Mouse (Mus musculus) thymus, postnatal 4 days (tissue): ENCODE results near the gene Rhbdd2.
"Not testable (repeated sequence)": the region's sequence is repeated elsewhere in the genome, so short reads cannot be mapped to it uniquely, and the experiment has no call there.

ENCODE experiments used
- DNase-seq: peaks from one replicate; pipeline ENCODE4 v3.0.0; 2021

Gene Rhbdd2

GRCm38 (mm10) chr5:135632117-135632796 lies at the start of gene Rhbdd2:
Gene Rhbdd2 (plus strand): TSS chr5:135632618.
- peak; percentile 98 for DNase-seq

DNA sequence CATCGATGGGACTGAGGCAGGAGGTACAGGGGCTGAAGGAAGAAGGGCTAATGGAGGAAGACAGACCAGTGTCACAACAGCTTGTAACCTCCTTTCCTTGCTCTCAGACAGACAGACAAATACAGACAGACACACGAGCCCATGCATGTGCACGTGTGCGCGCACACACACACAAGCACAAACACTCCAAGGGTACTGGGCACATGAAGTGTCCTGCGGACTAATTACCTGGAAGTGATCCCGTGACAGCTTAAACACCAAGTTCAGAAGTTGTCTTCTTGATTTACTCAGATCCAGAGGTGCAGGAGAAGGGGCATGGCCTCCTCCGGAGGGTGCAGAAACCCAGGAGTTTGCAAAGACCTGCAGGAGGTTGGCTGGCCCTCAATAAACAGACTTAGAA lies 46.7 kb upstream of the Rhbdd2 start:
- DNase-seq: no peak

- no peak for DNase-seq
Measured at GRCm38 (mm10) chr5:135587764-135588163, 44.7 kb upstream of the Rhbdd2 start.

- DNase-seq: no peak
Measured at GRCm38 (mm10) chr5:135589996-135590784, 42.2 kb upstream of the Rhbdd2 start.

DNA sequence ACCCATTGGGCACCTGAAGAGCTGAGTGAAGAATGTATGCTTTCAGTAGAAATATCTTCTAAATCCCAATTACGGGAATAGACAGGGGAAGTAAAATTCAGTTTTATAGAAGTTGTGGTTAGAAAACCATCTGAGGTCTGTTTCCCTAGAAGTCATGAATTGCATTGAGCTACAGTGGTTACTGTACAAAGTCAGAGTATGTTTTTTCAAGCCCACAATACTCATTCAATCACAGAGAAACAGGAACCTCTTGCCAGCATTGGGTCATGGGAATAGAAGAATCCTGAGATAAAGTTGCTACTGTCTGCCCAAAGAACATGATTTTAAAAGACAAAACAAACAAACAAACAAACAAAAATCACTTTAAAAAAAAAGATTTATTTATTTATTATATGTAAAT lies 27.8 kb upstream of the Rhbdd2 start:
- not testable (repeated sequence) for DNase-seq

DNA sequence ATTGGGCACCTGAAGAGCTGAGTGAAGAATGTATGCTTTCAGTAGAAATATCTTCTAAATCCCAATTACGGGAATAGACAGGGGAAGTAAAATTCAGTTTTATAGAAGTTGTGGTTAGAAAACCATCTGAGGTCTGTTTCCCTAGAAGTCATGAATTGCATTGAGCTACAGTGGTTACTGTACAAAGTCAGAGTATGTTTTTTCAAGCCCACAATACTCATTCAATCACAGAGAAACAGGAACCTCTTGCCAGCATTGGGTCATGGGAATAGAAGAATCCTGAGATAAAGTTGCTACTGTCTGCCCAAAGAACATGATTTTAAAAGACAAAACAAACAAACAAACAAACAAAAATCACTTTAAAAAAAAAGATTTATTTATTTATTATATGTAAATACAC lies 25.7 kb upstream of the Rhbdd2 start:
- not testable (repeated sequence) for DNase-seq

GRCm38 (mm10) chr5:135607581-135607980 lies 24.8 kb upstream of the Rhbdd2 start:
- DNase-seq: no peak

GRCm38 (mm10) chr5:135609794-135610193 lies 22.6 kb upstream of the Rhbdd2 start:
- no peak for DNase-seq

- not testable (repeated sequence) for DNase-seq
Measured at GRCm38 (mm10) chr5:135619741-135620140, 12.7 kb upstream of the Rhbdd2 start.

- no peak for DNase-seq
Measured at GRCm38 (mm10) chr5:135620526-135620925, 11.9 kb upstream of the Rhbdd2 start.

DNA sequence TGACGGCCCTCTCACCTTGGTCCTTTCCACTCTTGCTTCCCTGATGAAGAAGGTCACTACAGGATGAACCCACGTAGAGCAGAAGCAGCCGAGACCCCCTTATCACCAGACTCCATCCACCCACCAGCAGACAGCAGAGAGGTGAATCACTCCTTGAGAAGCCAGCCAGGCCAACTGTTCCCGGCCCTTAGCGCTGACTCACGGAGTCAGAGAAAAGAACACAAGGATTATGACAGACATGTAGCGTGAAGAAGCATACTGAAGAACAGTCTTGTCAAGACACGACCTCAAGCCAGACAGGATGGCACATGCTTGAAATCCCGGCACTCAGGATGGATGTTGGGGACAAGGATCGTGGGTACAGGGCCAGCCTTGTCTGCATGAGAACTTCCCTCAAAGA lies 10.7 kb upstream of the Rhbdd2 start:
- no peak for DNase-seq

- DNase-seq: no peak
Measured at GRCm38 (mm10) chr5:135623006-135623563, 9.3 kb upstream of the Rhbdd2 start.

DNA sequence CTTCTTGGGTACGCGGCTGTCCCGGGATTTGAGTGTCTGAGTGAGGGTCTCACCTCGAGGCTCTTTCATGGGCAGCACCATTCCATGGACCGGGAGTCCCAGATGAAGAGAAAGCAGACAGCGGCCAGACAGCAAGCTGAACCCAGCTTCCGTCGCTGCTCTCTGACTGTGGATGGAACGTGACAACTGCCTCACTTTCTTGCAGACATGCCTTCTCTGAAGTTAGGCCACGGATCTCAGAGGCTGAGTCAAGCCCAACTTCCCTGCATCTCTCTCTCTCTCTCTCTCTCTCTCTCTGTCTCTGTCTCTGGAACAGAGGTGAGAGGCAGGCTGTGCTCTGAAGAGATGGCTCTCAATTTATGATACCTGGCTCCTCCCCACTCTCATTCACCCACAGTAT lies 3.5 kb upstream of the Rhbdd2 start:
- DNase-seq: no peak

DNA sequence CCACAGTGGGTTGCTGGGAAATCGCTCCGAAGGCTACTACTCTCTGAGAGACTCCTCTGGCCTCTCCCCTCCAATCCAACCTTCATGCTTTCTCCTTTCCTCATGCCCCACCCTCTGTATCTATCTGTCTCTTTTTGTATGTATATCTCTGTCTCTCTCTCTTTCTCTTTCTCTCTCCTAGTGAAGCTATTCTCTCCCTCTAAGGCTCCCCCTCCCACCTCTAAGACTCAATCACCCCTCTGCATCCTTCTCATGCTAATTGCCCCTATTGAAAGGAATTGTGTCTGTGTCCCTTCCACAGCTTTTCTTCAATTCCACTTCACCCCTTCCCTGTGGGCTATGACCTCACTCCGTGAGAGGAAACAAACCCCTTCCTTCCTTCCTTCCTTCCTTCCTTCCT lies 3.0 kb upstream of the Rhbdd2 start:
- no peak for DNase-seq

DNA sequence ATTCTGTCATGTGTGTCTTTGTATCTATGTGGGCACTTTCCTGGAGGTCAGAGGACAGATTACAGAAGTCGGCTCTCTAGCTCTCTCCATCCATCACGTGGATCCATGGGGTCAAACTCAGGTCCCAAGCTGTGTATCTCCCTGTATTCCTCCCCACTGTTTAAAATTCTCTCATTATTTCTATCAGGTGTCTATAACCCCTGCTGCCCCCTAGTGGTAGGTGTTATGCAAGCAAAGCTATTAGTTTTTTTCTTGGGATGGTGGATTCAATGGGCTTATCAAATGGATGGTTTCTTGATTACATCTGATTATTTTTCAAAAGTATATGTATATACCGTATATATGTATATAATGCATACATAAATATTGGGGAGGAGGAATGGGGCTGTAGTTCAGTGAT lies 1.8 kb upstream of the Rhbdd2 start:
- peak; percentile 82 for DNase-seq

DNA sequence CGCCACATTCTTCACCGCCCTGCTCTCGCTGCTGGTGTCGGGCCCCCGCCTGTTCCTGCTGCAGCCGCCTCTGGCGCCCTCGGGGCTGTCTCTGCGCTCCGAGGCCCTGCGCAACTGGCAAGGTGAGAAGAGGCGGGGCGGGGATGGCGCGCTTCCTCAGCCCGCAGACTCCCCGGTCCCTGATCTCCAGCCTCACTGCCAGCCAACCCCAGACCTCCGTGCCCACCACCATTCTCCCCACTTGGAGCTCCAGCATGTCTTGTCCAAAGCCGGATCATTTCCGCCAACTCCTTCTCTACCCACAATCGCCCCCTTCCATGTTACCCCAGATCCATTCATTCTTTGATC lies 353 bp downstream of the Rhbdd2 start:
- DNase-seq: no peak

DNA sequence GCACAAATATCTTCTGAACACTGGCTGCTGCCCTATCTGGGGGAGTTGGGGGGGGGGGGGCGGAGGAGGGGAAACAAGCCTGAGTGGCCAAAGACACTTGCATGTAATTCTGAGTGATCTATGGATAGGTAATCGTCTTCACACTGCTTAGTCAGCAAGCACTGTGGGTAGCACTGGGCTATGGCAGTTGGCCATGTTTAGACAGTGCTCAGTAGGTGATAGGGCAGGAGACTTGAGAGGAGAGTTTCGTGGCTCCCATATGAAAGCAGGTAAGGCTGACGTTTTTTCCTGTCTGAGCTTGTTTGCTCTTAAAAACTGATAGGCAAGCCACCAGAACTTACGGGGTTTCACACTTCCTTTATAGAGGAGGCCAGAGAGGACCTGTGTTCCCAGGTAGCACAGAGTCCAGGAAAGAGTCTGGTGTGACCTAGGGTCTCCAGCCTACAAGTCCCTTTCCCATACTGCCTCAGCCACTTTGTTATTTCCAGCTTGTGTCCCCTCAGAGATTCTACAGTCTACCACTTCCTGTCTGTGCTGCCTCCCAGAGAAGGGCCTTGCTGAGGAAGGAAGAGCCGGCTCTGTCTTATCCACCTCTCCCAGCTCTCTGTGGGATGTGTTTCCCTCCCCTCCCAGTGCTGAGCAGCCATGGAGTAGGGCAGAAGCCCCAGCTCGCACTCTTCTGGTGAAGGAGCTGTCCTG lies 7.5 kb downstream of the Rhbdd2 start:
- no peak for DNase-seq

- DNase-seq: no peak
Measured at GRCm38 (mm10) chr5:135640459-135640789, 8.0 kb downstream of the Rhbdd2 start.

- no peak for DNase-seq
Measured at GRCm38 (mm10) chr5:135641028-135641427, 8.6 kb downstream of the Rhbdd2 start.

DNA sequence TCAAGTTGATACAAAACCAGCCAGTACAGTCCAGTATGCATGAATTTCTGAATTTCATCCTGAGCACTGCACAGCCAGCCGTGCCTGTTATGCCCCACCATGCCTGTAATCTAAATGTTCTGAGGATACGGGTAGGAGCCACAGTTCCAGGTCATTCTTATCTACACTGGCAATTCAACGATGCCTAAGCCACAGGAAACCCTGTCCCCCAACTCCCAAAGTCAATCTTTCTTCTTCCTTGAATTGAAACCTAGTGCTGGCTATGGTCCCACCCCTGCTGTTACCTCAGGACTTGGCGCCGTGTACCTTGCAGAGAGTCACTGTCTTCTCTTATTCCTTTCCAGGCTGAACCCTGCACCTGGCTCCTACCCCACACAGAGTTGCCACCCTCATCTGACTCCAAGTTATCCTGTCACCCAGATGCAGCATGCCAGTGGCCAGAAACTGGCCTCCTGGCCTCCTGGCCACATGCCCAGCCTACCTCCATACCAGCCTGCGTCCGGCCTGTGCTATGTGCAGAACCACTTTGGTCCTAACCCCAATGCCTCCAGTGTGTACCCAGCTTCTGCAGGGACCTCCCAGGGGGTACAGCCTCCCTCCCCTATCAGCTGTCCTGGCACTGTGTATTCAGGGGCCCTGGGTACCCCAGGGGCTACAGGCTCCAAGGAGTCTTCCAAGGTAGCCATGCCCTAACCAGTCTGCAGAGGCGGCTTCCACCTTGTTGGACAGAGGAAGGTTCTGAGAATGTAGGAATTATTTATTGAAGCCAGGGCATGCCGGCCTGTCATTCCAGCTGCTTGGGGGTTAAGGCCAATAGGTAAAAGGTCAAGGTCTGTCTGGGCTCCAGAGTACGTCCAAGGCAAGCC lies 10.5 kb downstream of the Rhbdd2 start:
- no peak for DNase-seq

GRCm38 (mm10) chr5:135643552-135643842 lies 11.1 kb downstream of the Rhbdd2 start:
- no peak for DNase-seq

- DNase-seq: no peak
Measured at GRCm38 (mm10) chr5:135643869-135644268, 11.5 kb downstream of the Rhbdd2 start.

DNA sequence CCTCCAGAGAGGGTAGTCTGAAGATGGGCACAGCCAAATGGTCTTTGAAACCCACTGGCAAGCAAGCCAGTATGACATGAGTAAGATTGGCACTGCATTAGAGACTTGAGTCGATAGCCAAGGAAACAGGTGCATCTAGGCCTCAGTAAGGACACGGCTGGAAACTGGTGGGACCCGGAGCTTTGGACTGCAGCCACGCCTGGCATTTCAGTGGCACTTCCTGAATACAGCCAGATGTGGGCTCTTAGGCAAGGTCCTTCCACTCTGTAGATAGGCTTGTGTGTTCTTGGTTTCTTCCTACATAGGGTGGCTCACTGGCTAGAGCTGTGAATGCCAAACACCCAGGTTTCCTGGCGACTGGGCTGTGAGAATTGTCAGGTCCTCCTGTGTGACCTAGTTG lies 12.9 kb downstream of the Rhbdd2 start:
- DNase-seq: no peak
